Mouse (Mus musculus) forebrain, embryonic 10.5 days (tissue): ENCODE measurements around the gene Sipa1l1. TPM values are rescaled to one million over a fixed set of nuclear protein-coding genes. Genes with fewer than 3 reads are reported as not detected.

Experiments
- DNase-seq: peaks from one replicate; pipeline ENCODE4 v3.0.0-alpha.2; 2017; ENCODE audit warnings: low spot score; ENCODE audit errors: extremely low spot score
- H3K27ac ChIP-seq: fragments of 300-500 bp; sonication (generic); 2 replicates; pipeline ENCODE4 v1.5.1; 2016; ENCODE audit warnings: mild to moderate bottlenecking
- H3K27me3 ChIP-seq: fragments of 300-500 bp; sonication (generic); 2 replicates; pipeline ENCODE4 v1.6.1; 2016; ENCODE audit warnings: mild to moderate bottlenecking; ENCODE audit not compliant: poor library complexity, severe bottlenecking
- H3K36me3 ChIP-seq: fragments of 300-500 bp; sonication (generic); replicated peaks from 2 replicates; pipeline ENCODE4 v1.6.1; 2016; ENCODE audit warnings: mild to moderate bottlenecking, moderate library complexity
- H3K4me1 ChIP-seq: fragments of 300-500 bp; sonication (generic); 2 replicates; pipeline ENCODE4 v1.6.1; 2016
- H3K4me3 ChIP-seq: fragments of 300-500 bp; sonication (generic); 2 replicates; pipeline ENCODE4 v1.5.1; 2016; ENCODE audit warnings: mild to moderate bottlenecking, moderate library complexity
- H3K9me3 ChIP-seq: fragments of 300-500 bp; sonication (generic); 2 replicates; pipeline ENCODE4 v1.6.1; 2016; ENCODE audit warnings: mild to moderate bottlenecking, moderate library complexity
- WGBS: fragments of 180-500 bp; shearing (Covaris S2); methylation state at CpG from one replicate; pipeline ENCODE4 v1.1.7; 2016; 5-methylcytosine and 5-hydroxymethylcytosine counted together
- polyA plus RNA-seq: library from polyadenylated mRNA; unstranded; fragments of >200 nt; fragmentation: Nextera tagmentation; extraction: Ambion mirVana; gene quantifications from 2 replicates; pipeline ENCODE4 v1.2.1, GENCODE M21; 2016

The Sipa1l1 gene
- polyA plus RNA-seq, 1 experiment from 2014 or later, result 40.6 TPM

- Histone ChIP-seq H3K36me3 (no peaks in the 10 kb centered on the region), H3K4me1 (no peaks in the 10 kb centered on the region), H3K9me3 (no peaks in the 10 kb centered on the region), H3K4me3 (no peak overlapping the region), H3K27me3 (no peaks in the 10 kb centered on the region), H3K27ac (no peak overlapping the region)
- DNase-seq, result no peak
- 90% methylated on average over 8 of the region's 8 CpGs for WGBS
These were observed 288.9 kb downstream of the Sipa1l1 start for GRCm38 (mm10) chr12:82458017-82458416.

- H3K9me3 ChIP-seq, result no peaks in the 10 kb centered on the region
- WGBS, result 89% methylated on average over 5 of the region's 5 CpGs
- H3K36me3 ChIP-seq, result no peaks in the 10 kb centered on the region
- 0 out of 2 replicates have a peak, but pooled peaks cover 4% of the 10 kb centered on the region for H3K27me3 ChIP-seq
- H3K27ac ChIP-seq, result no peak overlapping the region
- DNase-seq, result no peak
- H3K4me1 ChIP-seq, result peaks cover 16% of the 10 kb centered on the region
- H3K4me3 ChIP-seq, result no peak overlapping the region
These were observed 298.1 kb downstream of the Sipa1l1 start for GRCm38 (mm10) chr12:82467234-82467633.

GRCm38 (mm10) chr12:82467641-82468040 is 298.5 kb downstream of the Sipa1l1 start:
- Histone ChIP-seq H3K4me3 (no peak overlapping the region), H3K27ac (no peak overlapping the region), H3K9me3 (no peaks in the 10 kb centered on the region), H3K4me1 (peaks cover 16% of the 10 kb centered on the region), H3K27me3 (0 out of 2 replicates have a peak, but pooled peaks cover 4% of the 10 kb centered on the region), H3K36me3 (no peaks in the 10 kb centered on the region)
- WGBS, result 64% methylated on average over 2 of the region's 2 CpGs
- DNase-seq, result no peak

GRCm38 (mm10) chr12:82468416-82468815 is 299.3 kb downstream of the Sipa1l1 start:
- no peak for DNase-seq
- Histone ChIP-seq H3K36me3 (no peaks in the 10 kb centered on the region), H3K9me3 (no peaks in the 10 kb centered on the region), H3K4me3 (no peak overlapping the region), H3K4me1 (peaks cover 16% of the 10 kb centered on the region), H3K27me3 (0 out of 2 replicates have a peak, but pooled peaks cover 4% of the 10 kb centered on the region), H3K27ac (no peak overlapping the region)
- 88% methylated on average over 5 of the region's 5 CpGs for WGBS

GRCm38 (mm10) chr12:82469706-82470361 is 300.7 kb downstream of the Sipa1l1 start:
- peak overlapping the region; percentile 88 for H3K27ac ChIP-seq
- no peaks in the 10 kb centered on the region for H3K36me3 ChIP-seq
- 6% methylated on average over 12 of the region's 12 CpGs for WGBS

GRCm38 (mm10) chr12:82470362-82470936 is 301.3 kb downstream of the Sipa1l1 start:
- Histone ChIP-seq H3K27ac (peak overlapping the region; percentile 88), H3K27me3 (0 out of 2 replicates have a peak, but pooled peaks cover 4% of the 10 kb centered on the region), H3K9me3 (no peaks in the 10 kb centered on the region), H3K4me3 (peak overlapping the region; percentile 60), H3K36me3 (no peaks in the 10 kb centered on the region), H3K4me1 (peaks cover 16% of the 10 kb centered on the region)
- 5% methylated on average over 17 of the region's 18 CpGs for WGBS
- DNase-seq, result peak; percentile 87

More at GRCm38 (mm10) chr12:82469706-82470361, 300.7 kb downstream of the Sipa1l1 start:
- 0 out of 2 replicates have a peak, but pooled peaks cover 4% of the 10 kb centered on the region for H3K27me3 ChIP-seq
- DNase-seq, result peak; percentile 85
- H3K4me1 ChIP-seq, result peaks cover 16% of the 10 kb centered on the region
- no peaks in the 10 kb centered on the region for H3K9me3 ChIP-seq
- peak overlapping the region; percentile 60 for H3K4me3 ChIP-seq

- H3K27ac ChIP-seq, result no peak overlapping the region
- no peak for DNase-seq
- WGBS, result 95% methylated on average over 3 of the region's 3 CpGs
These were observed 303.7 kb downstream of the Sipa1l1 start for GRCm38 (mm10) chr12:82472796-82473195.

GRCm38 (mm10) chr12:82473238-82473637 is 304.1 kb downstream of the Sipa1l1 start:
- Histone ChIP-seq H3K9me3 (no peaks in the 10 kb centered on the region), H3K27ac (no peak overlapping the region), H3K27me3 (peaks cover 17% of the 10 kb centered on the region), H3K36me3 (no peaks in the 10 kb centered on the region), H3K4me1 (peaks cover 33% of the 10 kb centered on the region), H3K4me3 (no peak overlapping the region)
- DNase-seq, result no peak
- 84% methylated on average over 4 of the region's 4 CpGs for WGBS

More at GRCm38 (mm10) chr12:82472796-82473195, 303.7 kb downstream of the Sipa1l1 start:
- H3K4me3 ChIP-seq, result no peak overlapping the region
- no peaks in the 10 kb centered on the region for H3K9me3 ChIP-seq
- peaks cover 29% of the 10 kb centered on the region for H3K4me1 ChIP-seq
- peaks cover 20% of the 10 kb centered on the region for H3K27me3 ChIP-seq
- H3K36me3 ChIP-seq, result no peaks in the 10 kb centered on the region

DNA sequence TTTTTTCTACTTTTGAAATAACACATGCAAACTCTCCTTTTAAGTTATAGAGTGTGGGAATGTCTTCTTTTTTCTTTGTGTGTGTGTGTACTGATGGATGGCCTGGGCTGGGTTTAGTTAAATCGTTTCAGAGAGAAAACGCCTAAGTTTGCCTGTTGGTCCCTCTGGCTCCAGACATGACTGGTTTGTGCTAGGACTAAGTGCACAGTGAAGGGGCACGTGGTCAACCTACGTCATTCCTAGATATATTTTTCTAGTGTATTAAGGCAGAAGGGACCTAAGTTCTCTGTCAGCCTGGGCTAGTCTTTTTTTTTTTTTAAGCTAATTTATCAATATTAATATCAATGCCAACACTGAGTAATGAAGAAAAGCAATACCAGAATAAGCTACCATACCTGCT is 305.3 kb downstream of the Sipa1l1 start:
- no peak overlapping the region for H3K4me3 ChIP-seq
- H3K36me3 ChIP-seq, result no peaks in the 10 kb centered on the region
- no peak overlapping the region for H3K27ac ChIP-seq
- DNase-seq, result no peak
- no peaks in the 10 kb centered on the region for H3K9me3 ChIP-seq
- 93% methylated on average over 4 of the region's 4 CpGs for WGBS
- peaks cover 17% of the 10 kb centered on the region for H3K27me3 ChIP-seq
- H3K4me1 ChIP-seq, result peaks cover 40% of the 10 kb centered on the region

- DNase-seq, result no peak
- WGBS, result 89% methylated on average over 10 of the region's 10 CpGs
- peaks cover 33% of the 10 kb centered on the region for H3K4me1 ChIP-seq
- no peaks in the 10 kb centered on the region for H3K36me3 ChIP-seq
- H3K4me3 ChIP-seq, result no peak overlapping the region
- H3K9me3 ChIP-seq, result no peaks in the 10 kb centered on the region
- no peak overlapping the region for H3K27ac ChIP-seq
- H3K27me3 ChIP-seq, result peaks cover 17% of the 10 kb centered on the region
These were observed 306.9 kb downstream of the Sipa1l1 start for GRCm38 (mm10) chr12:82476028-82476427.

GRCm38 (mm10) chr12:82476580-82476979 is 307.5 kb downstream of the Sipa1l1 start:
- Histone ChIP-seq H3K27me3 (peaks cover 17% of the 10 kb centered on the region), H3K27ac (no peak overlapping the region), H3K4me1 (peaks cover 32% of the 10 kb centered on the region), H3K9me3 (no peaks in the 10 kb centered on the region), H3K36me3 (no peaks in the 10 kb centered on the region), H3K4me3 (no peak overlapping the region)
- no peak for DNase-seq
- 68% methylated on average over 2 of the region's 2 CpGs for WGBS

DNA sequence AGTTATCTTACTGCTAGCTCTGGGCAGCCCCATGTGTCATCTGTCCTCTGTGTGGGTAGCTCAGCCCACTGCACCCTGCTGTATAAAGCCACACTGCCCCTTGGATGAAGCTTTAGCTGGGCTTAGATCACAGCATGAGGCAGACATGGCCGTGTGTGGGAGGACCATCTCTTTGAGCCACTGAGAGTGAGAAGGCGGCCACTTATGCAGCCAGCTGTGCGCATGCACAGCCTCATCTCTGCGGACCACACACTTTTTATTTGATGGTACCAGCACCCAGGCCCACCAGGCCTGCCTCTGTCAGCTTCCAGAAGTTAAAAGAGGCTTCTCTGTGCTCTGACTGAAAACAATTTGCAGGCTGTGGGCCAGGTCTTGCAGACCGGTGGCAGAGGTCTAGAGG is 308.7 kb downstream of the Sipa1l1 start:
- DNase-seq, result no peak
- H3K36me3 ChIP-seq, result no peaks in the 10 kb centered on the region
- 25% methylated on average over 5 of the region's 5 CpGs for WGBS
- peaks cover 32% of the 10 kb centered on the region for H3K4me1 ChIP-seq
- H3K4me3 ChIP-seq, result no peak overlapping the region
- peak overlapping the region; percentile 45 for H3K27ac ChIP-seq
- H3K9me3 ChIP-seq, result no peaks in the 10 kb centered on the region
- H3K27me3 ChIP-seq, result peaks cover 17% of the 10 kb centered on the region

DNA sequence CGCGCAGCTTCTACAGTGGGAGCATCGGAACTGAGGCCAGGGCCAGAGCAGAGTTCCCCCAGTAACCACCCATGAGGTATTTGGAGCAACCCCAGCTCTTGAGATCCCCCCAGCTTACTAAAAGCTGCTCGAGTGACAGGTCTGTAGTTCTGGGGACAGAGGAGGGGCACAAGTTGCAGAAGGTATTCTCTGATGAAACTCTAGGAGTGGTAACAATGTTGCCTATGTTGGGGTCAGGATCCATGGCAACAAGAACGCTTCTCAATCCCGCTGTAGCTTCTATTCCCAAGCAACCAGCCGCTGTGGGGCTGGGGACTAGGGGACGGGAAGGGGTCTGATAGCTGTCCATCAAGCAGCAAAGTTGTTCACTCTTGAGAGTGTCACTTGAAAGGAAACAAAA is 309.1 kb downstream of the Sipa1l1 start:
- H3K27ac ChIP-seq, result peak overlapping the region; percentile 45
- no peaks in the 10 kb centered on the region for H3K36me3 ChIP-seq
- whole genome bisulfite sequencing, result 12% methylated on average over 8 of the region's 8 CpGs
- no peaks in the 10 kb centered on the region for H3K9me3 ChIP-seq
- H3K4me3 ChIP-seq, result no peak overlapping the region
- DNase-seq, result no peak
- peaks cover 32% of the 10 kb centered on the region for H3K4me1 ChIP-seq
- peaks cover 17% of the 10 kb centered on the region for H3K27me3 ChIP-seq
